Mouse (Mus musculus) stomach, postnatal 0 days (tissue): Measurements from ENCODE around the gene Orc5. TPM values are rescaled to one million over a fixed set of nuclear protein-coding genes. Genes with fewer than 3 reads are reported as not detected.

ENCODE experiments used
- ATAC-seq: fragments of 200-750 bp; cut with Nextera tagmentation; 2 replicates; pipeline ENCODE4 v1.8.0; 2017; ENCODE audit not compliant: low FRiP score, low TSS enrichment
- DNase-seq: peaks from one replicate; pipeline ENCODE4 v3.0.0-alpha.2; 2016; ENCODE audit warnings: low spot score
- H3K27ac ChIP-seq: fragments of 300-500 bp; sonication (generic); replicated peaks from 2 replicates; pipeline ENCODE4 v1.5.1; 2014; ENCODE audit warnings: mild to moderate bottlenecking, control low read depth
- H3K27me3 ChIP-seq: fragments of 300-500 bp; sonication (generic); 2 replicates; pipeline ENCODE4 v1.6.1; 2014; ENCODE audit warnings: low read length; ENCODE audit not compliant: control insufficient read depth, insufficient read depth
- H3K36me3 ChIP-seq: fragments of 300-500 bp; sonication (generic); 2 replicates; pipeline ENCODE4 v1.6.1; 2014; ENCODE audit warnings: low read length, mixed read lengths; ENCODE audit not compliant: control insufficient read depth, insufficient read depth
- H3K4me1 ChIP-seq: fragments of 300-500 bp; sonication (generic); replicated peaks from 2 replicates; pipeline ENCODE4 v1.6.1; 2014; ENCODE audit warnings: antibody characterized with exemption; ENCODE audit not compliant: control insufficient read depth, insufficient read depth
- H3K4me2 ChIP-seq: fragments of 300-500 bp; sonication (generic); replicated peaks from 2 replicates; pipeline ENCODE4 v1.6.1; 2014; ENCODE audit warnings: low read depth, mild to moderate bottlenecking, control low read depth, moderate library complexity
- H3K4me3 ChIP-seq: fragments of 300-500 bp; sonication (generic); 2 replicates; pipeline ENCODE4 v1.5.1; 2014; ENCODE audit warnings: low read depth, low read length, control low read depth
- H3K9ac ChIP-seq: fragments of 300-500 bp; sonication (generic); 2 replicates; pipeline ENCODE4 v1.6.1; 2014; ENCODE audit warnings: mild to moderate bottlenecking, low read length, control low read depth, mixed read lengths
- H3K9me3 ChIP-seq: fragments of 300-500 bp; sonication (generic); 2 replicates; pipeline ENCODE4 v1.6.1; 2016; ENCODE audit warnings: low read length; ENCODE audit not compliant: control insufficient read depth
- CTCF ChIP-seq: IDR thresholded peaks from 2 replicates; pipeline ENCODE4 v1.5.1; 2016; ENCODE audit warnings: antibody characterized with exemption, low read depth, mild to moderate bottlenecking, moderate library complexity
- EP300 ChIP-seq: optimal IDR thresholded peaks from 2 replicates; pipeline ENCODE3; 2016; ENCODE audit warnings: antibody characterized with exemption
- WGBS: fragments of 180-500 bp; shearing (Covaris S2); extraction: QIAGEN DNeasy Blood & Tissue Kit; methylation state at CpG from one replicate; pipeline ENCODE4 v1.1.7; 2014; 5-methylcytosine and 5-hydroxymethylcytosine counted together
- polyA plus RNA-seq: library from polyadenylated mRNA; unstranded; fragments of >200 nt; fragmentation: Nextera tagmentation; extraction: Ambion mirVana; gene quantifications from 2 replicates; pipeline ENCODE4 v1.2.1, GENCODE M21; 2015

Orc5 gene
- polyA plus RNA-seq, 1 experiment from 2014 or later: 21.6 TPM

DNA sequence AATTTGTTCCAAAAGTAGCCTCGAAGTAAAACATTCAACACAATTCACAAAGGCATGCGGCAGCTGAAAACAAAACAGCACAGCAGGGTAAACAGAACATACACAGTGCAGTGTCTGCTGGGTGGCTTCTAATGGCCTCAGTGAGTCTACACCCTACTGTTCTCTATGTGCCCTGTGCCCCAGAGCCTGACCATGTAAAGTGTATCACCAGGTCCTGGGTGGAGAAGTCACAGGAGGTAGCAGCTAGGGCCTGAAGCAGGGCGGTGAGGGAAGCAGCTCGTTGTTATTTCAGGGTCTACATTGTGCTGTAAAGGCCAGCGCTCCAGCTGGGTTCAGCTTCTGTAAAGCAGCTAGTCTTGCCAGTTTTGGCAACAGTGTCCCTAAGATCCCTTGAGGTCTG, 3.7 kb downstream of the Orc5 start:
- WGBS: 88% methylated on average over 5 of the region's 5 CpGs
- H3K36me3 ChIP-seq: peaks cover 13% of the 10 kb centered on the region
- H3K27ac ChIP-seq: no peak overlapping the region
- ATAC-seq (no peak), DNase-seq (no peak)
- H3K4me3 ChIP-seq: no peak overlapping the region
- H3K4me2 ChIP-seq: no peak overlapping the region
- no peaks in the 10 kb centered on the region for H3K4me1 ChIP-seq
- no peaks in the 10 kb centered on the region for H3K27me3 ChIP-seq
- H3K9me3 ChIP-seq: no peaks in the 10 kb centered on the region
- TF ChIP-seq EP300 (no peak), CTCF (no peak)
- H3K9ac ChIP-seq: no peak overlapping the region

DNA sequence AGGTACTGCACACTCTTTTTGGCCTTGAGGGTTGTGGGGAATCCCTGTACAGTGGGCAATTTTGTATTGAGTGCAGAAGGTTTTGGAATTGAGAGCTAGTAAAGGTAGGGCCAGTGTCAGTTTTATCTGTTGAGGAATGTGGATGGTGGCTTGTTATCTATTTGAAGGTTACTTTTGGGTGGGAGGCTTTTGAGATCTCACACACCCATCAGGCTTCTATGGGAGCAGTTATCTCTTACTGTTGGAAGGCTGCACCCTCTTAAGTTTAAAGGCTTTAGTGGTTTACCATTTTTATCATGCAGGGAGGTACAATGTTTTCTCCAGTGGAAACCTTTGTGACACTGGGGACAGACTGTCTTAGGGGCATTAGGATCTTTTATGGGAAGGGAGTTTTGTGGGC, 4.9 kb downstream of the Orc5 start:
- DNase-seq: no peak
- H3K36me3 ChIP-seq: peaks cover 15% of the 10 kb centered on the region

DNA sequence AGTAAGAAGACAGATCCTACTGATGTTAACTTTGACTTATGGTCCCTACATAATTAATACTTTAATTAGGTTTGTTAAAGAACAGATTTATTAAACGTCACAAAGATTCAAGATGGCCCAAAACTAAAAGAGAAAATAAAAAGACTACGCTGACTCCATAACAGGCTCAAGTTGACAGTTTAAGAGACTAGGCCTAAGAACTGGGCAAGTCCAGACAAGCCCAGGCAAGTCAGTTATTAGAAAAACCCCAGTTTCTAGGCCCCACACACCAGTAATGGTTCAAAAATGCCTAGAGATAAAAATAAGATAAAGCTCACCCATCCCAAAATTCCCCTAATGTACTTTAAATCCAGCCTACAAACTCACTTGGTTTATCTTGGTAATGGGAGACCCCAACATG, 7.6 kb downstream of the Orc5 start:
- WGBS: 88% methylated on average over 2 of the region's 2 CpGs
- Histone ChIP-seq H3K4me3 (no peak overlapping the region), H3K9me3 (no peaks in the 10 kb centered on the region), H3K27me3 (no peaks in the 10 kb centered on the region), H3K36me3 (peaks cover 17% of the 10 kb centered on the region), H3K4me1 (no peaks in the 10 kb centered on the region), H3K4me2 (no peak overlapping the region), H3K9ac (no peak overlapping the region), H3K27ac (no peak overlapping the region)
- TF ChIP-seq CTCF (no peak), EP300 (no peak)
- ATAC-seq (no peak), DNase-seq (no peak)

More for the DNA sequence above, 4.9 kb downstream of the Orc5 start:
- no peaks in the 10 kb centered on the region for H3K27me3 ChIP-seq
- no peak overlapping the region for H3K4me2 ChIP-seq
- no peak overlapping the region for H3K9ac ChIP-seq
- no peaks in the 10 kb centered on the region for H3K4me1 ChIP-seq
- no peak for TF ChIP-seq EP300
- no peak for TF ChIP-seq CTCF
- H3K4me3 ChIP-seq: no peak overlapping the region
- ATAC-seq: no peak
- H3K9me3 ChIP-seq: no peaks in the 10 kb centered on the region
- H3K27ac ChIP-seq: no peak overlapping the region

DNA sequence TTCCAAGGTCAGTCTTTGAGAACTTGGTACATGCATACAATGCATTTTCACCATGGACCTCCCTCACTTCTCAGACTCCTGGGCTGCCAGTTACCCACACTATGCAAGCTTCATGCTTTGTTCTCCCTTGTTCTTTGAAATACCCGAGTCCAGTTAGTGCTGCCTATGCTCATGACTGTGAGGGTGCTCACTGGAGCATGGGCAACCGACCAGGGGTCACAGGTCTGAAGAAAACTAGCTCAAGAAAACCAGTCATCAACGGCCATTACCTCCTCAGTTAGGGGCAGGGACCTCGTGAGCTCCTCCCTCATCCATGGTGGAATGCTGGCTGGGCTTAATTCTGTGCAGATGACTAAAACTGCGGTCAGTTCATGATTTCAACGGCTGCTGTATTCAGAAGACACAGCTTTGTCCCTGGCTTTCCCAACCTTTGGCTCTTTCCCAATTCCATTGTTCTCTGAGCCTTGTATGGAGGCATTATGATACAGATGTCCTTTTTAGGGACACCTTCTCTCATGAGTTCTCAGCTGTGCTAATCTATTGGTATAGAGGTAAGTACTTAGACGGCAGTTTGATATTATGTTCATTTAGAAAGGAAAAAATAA, 11.1 kb downstream of the Orc5 start:
- 90% methylated on average over 7 of the region's 7 CpGs for WGBS
- H3K4me1 ChIP-seq: no peaks in the 10 kb centered on the region
- no peak overlapping the region for H3K27ac ChIP-seq
- no peaks in the 10 kb centered on the region for H3K27me3 ChIP-seq
- H3K36me3 ChIP-seq: peaks cover 9% of the 10 kb centered on the region; the same call in 1 of the 2 replicates
- H3K4me3 ChIP-seq: no peak overlapping the region
- no peak for TF ChIP-seq EP300
- TF ChIP-seq CTCF: no peak
- no peak for ATAC-seq
- no peak overlapping the region for H3K9ac ChIP-seq
- no peak for DNase-seq
- no peak overlapping the region for H3K4me2 ChIP-seq
- H3K9me3 ChIP-seq: no peaks in the 10 kb centered on the region

DNA sequence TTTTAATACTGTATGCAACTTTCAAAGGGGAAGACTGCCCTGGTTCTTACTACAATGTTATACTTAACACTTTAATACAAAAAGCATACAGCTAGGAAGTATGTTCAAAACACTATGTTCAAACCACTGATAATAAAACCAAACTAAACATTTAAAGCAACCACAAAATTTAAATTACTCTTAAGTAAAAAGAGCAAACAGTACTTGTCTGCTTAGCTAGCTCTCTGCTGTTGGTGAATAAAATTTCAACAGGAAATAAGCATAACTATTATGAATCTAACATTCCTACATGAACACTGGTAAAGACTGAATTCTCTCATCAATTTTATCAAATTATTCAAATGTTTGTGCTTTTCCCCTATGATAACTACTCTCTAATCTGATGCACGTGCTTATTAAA, 13.5 kb downstream of the Orc5 start:
- Histone ChIP-seq H3K27me3 (no peaks in the 10 kb centered on the region), H3K9me3 (no peaks in the 10 kb centered on the region), H3K36me3 (peaks cover 6% of the 10 kb centered on the region; the same call in 1 of the 2 replicates), H3K4me3 (no peak overlapping the region), H3K4me2 (no peak overlapping the region), H3K4me1 (no peaks in the 10 kb centered on the region), H3K27ac (no peak overlapping the region), H3K9ac (no peak overlapping the region)
- TF ChIP-seq CTCF (no peak), EP300 (no peak)
- no peak for DNase-seq
- WGBS: 93% methylated on average over 1 of the region's 1 CpGs
- no peak for ATAC-seq

DNA sequence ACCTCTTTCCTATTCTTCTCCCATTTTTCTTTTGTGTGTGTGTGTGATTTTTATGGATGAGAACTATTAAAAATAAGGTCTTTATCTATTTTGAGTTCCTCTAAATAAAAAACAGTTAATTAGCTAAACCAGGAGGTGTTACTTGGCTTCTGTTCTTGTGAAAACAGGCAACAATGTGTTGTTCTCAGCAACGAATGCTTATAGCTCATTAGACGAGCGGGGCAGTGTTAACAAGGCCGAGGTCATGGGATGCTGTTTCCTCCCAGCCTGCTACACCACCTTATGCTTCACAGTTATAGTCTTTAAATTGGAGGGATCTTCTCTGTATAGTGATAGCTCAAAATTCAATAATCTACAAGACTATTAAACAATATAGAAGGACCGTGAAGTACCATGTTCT, 17.7 kb downstream of the Orc5 start:
- Histone ChIP-seq H3K4me2 (no peak overlapping the region), H3K4me3 (no peak overlapping the region), H3K9me3 (no peaks in the 10 kb centered on the region), H3K9ac (no peak overlapping the region), H3K27ac (no peak overlapping the region), H3K36me3 (0 out of 2 replicates have a peak, but pooled peaks cover 7% of the 10 kb centered on the region), H3K4me1 (no peaks in the 10 kb centered on the region), H3K27me3 (no peaks in the 10 kb centered on the region)
- DNase-seq (no peak), ATAC-seq (no peak)
- TF ChIP-seq CTCF: no peak
- no peak for TF ChIP-seq EP300
- 87% methylated on average over 5 of the region's 5 CpGs for WGBS
